9 mouse cellular contexts compared by ENCODE assay signal in genomic region chr2:158595103-158595502, GRCm38 (mm10). TPM values are rescaled to one million over a fixed set of nuclear protein-coding genes. Genes with fewer than 3 reads are reported as not detected.
DNase-seq lines count a peak whose midpoint lies in the region; ATAC-seq and TF ChIP-seq lines count a peak whose summit lies in the region.
"Had no signal": no experiment of that assay in that cellular context is flagged by ENCODE, and none has a peak within 500 bp of the region (broad histone marks: within the 10 kb centered on the region; RNA-seq: fewer than 3 reads in every experiment).

No protein-coding gene starts in this region.

- H3K9me3 ChIP-seq in intestine, embryonic 15.5 days: no peaks in the 10 kb centered on the region
- no peaks in the 10 kb centered on the region for H3K9me3 ChIP-seq in intestine, postnatal 0 days (ENCODE audit: control insufficient read depth)
- H3K9me3 ChIP-seq in forebrain, embryonic 12.5 days: no peaks in the 10 kb centered on the region
- H3K9me3 ChIP-seq in kidney, postnatal 0 days (replicated peaks; ENCODE audit: low read length): no peaks in the 10 kb centered on the region
- no peaks in the 10 kb centered on the region for H3K9me3 ChIP-seq in neural tube, embryonic 12.5 days
- H3K9me3 ChIP-seq: liver, embryonic 15.5 days had no signal

- no peak overlapping the region for H3K4me3 ChIP-seq in intestine, embryonic 15.5 days (replicated peaks)
- H3K4me3 ChIP-seq in intestine, postnatal 0 days (ENCODE audit: low read depth, low read length): no peak overlapping the region
- peak overlapping the region; percentile 14; the same call in 1 of the 2 replicates for H3K4me3 ChIP-seq in forebrain, embryonic 12.5 days (replicated peaks)
- H3K4me3 ChIP-seq in kidney, postnatal 0 days (replicated peaks; ENCODE audit: low read depth, low read length): no peak overlapping the region
- no peak overlapping the region for H3K4me3 ChIP-seq in neural tube, embryonic 12.5 days
- H3K4me3 ChIP-seq: liver, embryonic 15.5 days had no signal

- no peaks in the 10 kb centered on the region for H3K36me3 ChIP-seq in intestine, embryonic 15.5 days
- no peaks in the 10 kb centered on the region for H3K36me3 ChIP-seq in intestine, postnatal 0 days (ENCODE audit: control insufficient read depth, insufficient read depth)
- no peaks in the 10 kb centered on the region for H3K36me3 ChIP-seq in forebrain, embryonic 12.5 days (replicated peaks)
- no peaks in the 10 kb centered on the region for H3K36me3 ChIP-seq in kidney, postnatal 0 days (ENCODE audit: insufficient read depth, low read length)
- H3K36me3 ChIP-seq in neural tube, embryonic 12.5 days: no peaks in the 10 kb centered on the region
- H3K36me3 ChIP-seq: liver, embryonic 15.5 days had no signal

- H3K9ac ChIP-seq in intestine, embryonic 15.5 days: no peak overlapping the region
- no peak overlapping the region for H3K9ac ChIP-seq in intestine, postnatal 0 days (ENCODE audit: low read depth, low read length)
- no peak overlapping the region for H3K9ac ChIP-seq in forebrain, embryonic 12.5 days
- no peak overlapping the region for H3K9ac ChIP-seq in kidney, postnatal 0 days (ENCODE audit: low read depth, low read length)
- H3K9ac ChIP-seq in neural tube, embryonic 12.5 days: 0 out of 2 replicates have a peak overlapping the region, but pooled peaks have one; percentile 21
- H3K9ac ChIP-seq: liver, embryonic 15.5 days had no signal

- H3K27ac ChIP-seq in intestine, embryonic 15.5 days: no peak overlapping the region
- no peak overlapping the region for H3K27ac ChIP-seq in intestine, postnatal 0 days (ENCODE audit: low read depth, low read length)
- H3K27ac ChIP-seq in forebrain, embryonic 12.5 days: peak overlapping the region; percentile 75
- no peak overlapping the region for H3K27ac ChIP-seq in kidney, postnatal 0 days
- H3K27ac ChIP-seq in neural tube, embryonic 12.5 days: peak overlapping the region; percentile 46; the same call in 1 of the 2 replicates
- H3K27ac ChIP-seq: liver, embryonic 15.5 days had no signal

- peak; percentile 23 for DNase-seq in adrenal gland, postnatal 25 days
- DNase-seq in kidney, postnatal 0 days (ENCODE audit: low spot score): peak; percentile 89
- DNase-seq in heart, adult 8-10 months (ENCODE audit: low spot score): no peak
- no peak for DNase-seq in thymus, postnatal 36 days

- H3K4me2 ChIP-seq in intestine, embryonic 15.5 days (replicated peaks): no peak overlapping the region
- no peak overlapping the region for H3K4me2 ChIP-seq in intestine, postnatal 0 days (replicated peaks; ENCODE audit: low read depth)
- peak overlapping the region; percentile 38 for H3K4me2 ChIP-seq in forebrain, embryonic 12.5 days
- H3K4me2 ChIP-seq in kidney, postnatal 0 days (ENCODE audit: low read length): peak overlapping the region; percentile 10; the same call in 1 of the 2 replicates
- peak overlapping the region; percentile 45 for H3K4me2 ChIP-seq in neural tube, embryonic 12.5 days (replicated peaks)
- H3K4me2 ChIP-seq: liver, embryonic 15.5 days had no signal

- 2% methylated on average over 12 of the region's 12 CpGs for WGBS in intestine, embryonic 15.5 days
- WGBS in intestine, postnatal 0 days: 1% methylated on average over 12 of the region's 12 CpGs
- WGBS in forebrain, embryonic 12.5 days: under 1% methylated on average over 12 of the region's 12 CpGs
- WGBS in kidney, postnatal 0 days: 1% methylated on average over 12 of the region's 12 CpGs
- under 1% methylated on average over 12 of the region's 12 CpGs for WGBS in neural tube, embryonic 12.5 days

- no peak for TF ChIP-seq CTCF in intestine, postnatal 0 days (IDR thresholded peaks at IDR 0.05; ENCODE audit: low read depth)
- TF ChIP-seq CTCF in kidney, postnatal 0 days (IDR thresholded peaks at IDR 0.05; ENCODE audit: low read depth): no peak

- ATAC-seq in intestine, embryonic 15.5 days: peak; percentile 51; the same call in 1 of the 2 replicates
- ATAC-seq in intestine, postnatal 0 days: no peak
- peak; percentile 78 for ATAC-seq in forebrain, embryonic 12.5 days (ENCODE audit: low FRiP score)
- ATAC-seq in kidney, postnatal 0 days (replicated peaks; ENCODE audit: low FRiP score, low read depth): peak; percentile 82
- peak; percentile 91 for ATAC-seq in neural tube, embryonic 12.5 days (ENCODE audit: low FRiP score, low read depth)

- H3K27me3 ChIP-seq in intestine, embryonic 15.5 days (replicated peaks): peaks cover 14% of the 10 kb centered on the region; the same call in 1 of the 2 replicates
- peaks cover 8% of the 10 kb centered on the region; the same call in 1 of the 2 replicates for H3K27me3 ChIP-seq in intestine, postnatal 0 days (replicated peaks; ENCODE audit: control insufficient read depth, insufficient read depth, low read length)
- H3K27me3 ChIP-seq in forebrain, embryonic 12.5 days: peaks cover 33% of the 10 kb centered on the region
- 0 out of 2 replicates have a peak, but pooled peaks cover under 1% of the 10 kb centered on the region for H3K27me3 ChIP-seq in kidney, postnatal 0 days (ENCODE audit: insufficient read depth, low read length)
- peaks cover 6% of the 10 kb centered on the region; the same call in 1 of the 2 replicates for H3K27me3 ChIP-seq in neural tube, embryonic 12.5 days (replicated peaks)

- no peaks in the 10 kb centered on the region for H3K4me1 ChIP-seq in intestine, embryonic 15.5 days (replicated peaks)
- no peaks in the 10 kb centered on the region for H3K4me1 ChIP-seq in intestine, postnatal 0 days (replicated peaks; ENCODE audit: control insufficient read depth, insufficient read depth, low read length)
- peaks cover 34% of the 10 kb centered on the region for H3K4me1 ChIP-seq in forebrain, embryonic 12.5 days
- no peaks in the 10 kb centered on the region for H3K4me1 ChIP-seq in kidney, postnatal 0 days (replicated peaks; ENCODE audit: insufficient read depth, low read length)
- peaks cover 14% of the 10 kb centered on the region for H3K4me1 ChIP-seq in neural tube, embryonic 12.5 days
- H3K4me1 ChIP-seq: liver, embryonic 15.5 days had no signal

RNA-seq across cellular contexts. Expression of gene Slc32a1, which starts 15.5 kb away (rescaled TPM):
- not detected in 2 replicates for polyA plus RNA-seq in intestine, embryonic 15.5 days (2015; fragmentation: Nextera tagmentation; extraction: Ambion mirVana)
- polyA plus RNA-seq in intestine, postnatal 0 days (2015; fragmentation: Nextera tagmentation; extraction: Ambion mirVana): not detected in 2 replicates
- total RNA-seq in adrenal gland, postnatal 25 days (2021): not detected in 2 replicates
- polyA plus RNA-seq in forebrain, embryonic 12.5 days (2016; fragmentation: Nextera tagmentation; extraction: Ambion mirVana): 3.8 and 4.3 TPM in 2 replicates
- polyA plus RNA-seq in kidney, postnatal 0 days (2015; fragmentation: Nextera tagmentation; extraction: Ambion mirVana): not detected in 2 replicates
- 3.5 and 4.4 TPM in 2 replicates for polyA plus RNA-seq in neural tube, embryonic 12.5 days (2016; fragmentation: Nextera tagmentation; extraction: Ambion mirVana)
- not detected for total RNA-seq in heart, adult 8-10 months (2022)
- polyA plus RNA-seq: liver, embryonic 15.5 days had no signal

RNA-seq across cellular contexts. Expression of gene Actr5, which starts 29.6 kb away (rescaled TPM):
- 9.3 and 9.4 TPM in 2 replicates for polyA plus RNA-seq in intestine, embryonic 15.5 days (2015; fragmentation: Nextera tagmentation; extraction: Ambion mirVana)
- polyA plus RNA-seq in intestine, postnatal 0 days (2015; fragmentation: Nextera tagmentation; extraction: Ambion mirVana): 3.7 and 5.3 TPM in 2 replicates
- total RNA-seq in adrenal gland, postnatal 25 days (2021): 9.9 and 14.8 TPM in 2 replicates
- polyA plus RNA-seq in forebrain, embryonic 12.5 days (2016; fragmentation: Nextera tagmentation; extraction: Ambion mirVana): 20.3 and 22.6 TPM in 2 replicates
- 7.1 and 9.1 TPM in 2 replicates for polyA plus RNA-seq in kidney, postnatal 0 days (2015; fragmentation: Nextera tagmentation; extraction: Ambion mirVana)
- polyA plus RNA-seq in neural tube, embryonic 12.5 days (2016; fragmentation: Nextera tagmentation; extraction: Ambion mirVana): 20.3 and 20.5 TPM in 2 replicates
- total RNA-seq in heart, adult 8-10 months (2022): 1 to 10 TPM; 5.0 to 6.4 (median 6.3) TPM

Comparison
In these comparisons a context has a peak if more than half of its experiments do, and no peak if none do; other contexts are left out.
1. H3K27ac ChIP-seq: peak in forebrain, embryonic 12.5 days (single experiment) and neural tube, embryonic 12.5 days (single experiment); none in intestine, embryonic 15.5 days (single experiment), intestine, postnatal 0 days (single experiment) and kidney, postnatal 0 days (single experiment).
2. H3K4me2 ChIP-seq: peak in forebrain, embryonic 12.5 days (single experiment), kidney, postnatal 0 days (single experiment) and neural tube, embryonic 12.5 days (single experiment); none in intestine, embryonic 15.5 days (single experiment) and intestine, postnatal 0 days (single experiment).
3. DNase-seq: peak in adrenal gland, postnatal 25 days (single experiment) and kidney, postnatal 0 days (single experiment); none in heart, adult 8-10 months (single experiment) and thymus, postnatal 36 days (0 of 2).